Mouse (Mus musculus): ENCODE measurements at regions not wholly inside any gene's neighbourhood (a gene's known extent, or its start where the extent isn't known, plus 50 kb on each side); places are given as distances from the start of the nearest gene placed in this dataset.

- TF ChIP-seq CTCF (IDR thresholded peaks at IDR 0.05; ENCODE audit: extremely low read depth, insufficient read length, insufficient replicate concordance, low read depth, low read length) (no peak), POLR2A (IDR thresholded peaks at IDR 0.05; ENCODE audit: low read depth, low read length) (no peak)
These were observed 116.7 kb upstream of the Hnrnpa3 start for GRCm38 (mm10) chr2:75542331-75542730.

All from small intestine, adult 2 months (tissue).